Mouse (Mus musculus): ENCODE measurements around the gene Ldhb. TPM values are rescaled to one million over a fixed set of nuclear protein-coding genes. Genes with fewer than 3 reads are reported as not detected.
"Not testable (repeated sequence)": the region's sequence is repeated elsewhere in the genome, so short reads cannot be mapped to it uniquely, and the experiment has no call there.

Ldhb gene
- polyA plus RNA-seq, 1 experiment = 17.0 TPM

DNA sequence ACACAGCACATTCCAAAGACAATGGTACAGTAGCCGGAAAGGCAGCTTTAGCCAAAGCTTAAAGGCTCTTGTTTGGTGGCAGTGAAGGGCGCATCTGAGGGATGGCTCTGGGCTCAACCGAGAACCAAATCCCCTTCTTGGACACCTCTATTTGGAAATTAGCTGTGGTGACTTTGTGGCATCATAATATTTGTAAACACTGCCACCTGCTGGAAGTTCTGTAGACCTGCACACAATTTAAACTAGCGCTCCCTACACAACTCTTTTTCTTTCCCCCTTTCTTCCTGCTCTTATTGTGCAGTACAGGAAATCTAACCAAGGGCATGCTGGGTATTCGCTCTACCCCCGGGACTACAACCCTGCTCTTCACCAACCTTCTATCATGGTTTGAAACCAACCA lies 11.4 kb upstream of the Ldhb start:
- peak; percentile 16; the same call in 1 of the 2 replicates for TF ChIP-seq CTCF (IDR thresholded peaks at IDR 0.05; ENCODE audit: low read depth, low read length)
- TF ChIP-seq POLR2A (IDR thresholded peaks at IDR 0.05; ENCODE audit: borderline replicate concordance, low read depth, low read length) = no peak
- Histone ChIP-seq H3K4me1 (ENCODE audit: control insufficient read depth, insufficient read depth, low read length) (no peaks in the 10 kb centered on the region), H3K4me3 (ENCODE audit: insufficient read depth, low read length) (no peak overlapping the region), H3K27ac (ENCODE audit: insufficient read depth, low read depth, low read length) (no peak overlapping the region)

DNA sequence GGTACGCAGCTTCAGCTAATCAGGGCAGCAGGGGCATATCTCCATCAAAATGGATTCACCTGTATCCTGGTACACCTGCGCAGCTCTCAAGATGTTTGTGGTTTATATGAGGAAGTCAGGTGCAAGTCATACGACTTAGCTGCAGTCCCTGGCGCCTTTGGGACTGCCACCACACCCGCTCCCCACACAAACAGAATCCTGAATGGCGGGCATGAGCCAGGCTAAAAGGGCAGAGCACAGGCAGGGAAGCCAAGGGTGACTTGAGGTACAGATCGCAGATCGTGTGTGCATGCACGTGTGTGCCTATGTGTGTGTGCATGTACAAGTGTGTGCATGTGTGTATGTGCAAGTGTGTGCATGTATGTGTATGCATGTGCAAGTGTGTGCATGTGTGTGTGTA lies 7.6 kb upstream of the Ldhb start:
- not testable (repeated sequence) for H3K27ac ChIP-seq (ENCODE audit: insufficient read depth, low read depth, low read length); H3K4me1 ChIP-seq (ENCODE audit: control insufficient read depth, insufficient read depth, low read length); H3K4me3 ChIP-seq (ENCODE audit: insufficient read depth, low read length)

DNA sequence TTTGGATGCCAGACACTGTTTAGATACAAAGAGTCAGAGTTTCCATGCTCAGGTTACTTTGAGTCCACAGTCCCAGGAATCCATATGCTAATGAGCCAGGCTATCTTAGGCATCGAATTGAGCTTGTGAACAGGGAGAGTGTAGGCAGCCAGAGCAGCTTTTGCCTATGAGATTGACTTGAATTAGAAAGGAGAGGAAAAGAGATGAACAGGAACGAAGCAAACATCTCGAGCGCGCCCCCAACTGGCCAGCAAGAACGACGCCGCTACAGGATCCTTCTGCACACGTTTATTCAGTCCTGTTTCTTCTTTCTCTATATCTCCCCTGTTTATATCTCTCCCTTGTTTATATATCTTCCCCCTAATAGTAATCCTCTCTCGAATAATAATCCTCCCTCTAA lies 7.2 kb upstream of the Ldhb start:
- H3K4me1 ChIP-seq (ENCODE audit: control insufficient read depth, insufficient read depth, low read length) = no peaks in the 10 kb centered on the region
- TF ChIP-seq CTCF (IDR thresholded peaks at IDR 0.05; ENCODE audit: low read depth, low read length) (no peak), POLR2A (IDR thresholded peaks at IDR 0.05; ENCODE audit: borderline replicate concordance, low read depth, low read length) (no peak)
- H3K27ac ChIP-seq (ENCODE audit: insufficient read depth, low read depth, low read length) = no peak overlapping the region
- no peak overlapping the region for H3K4me3 ChIP-seq (ENCODE audit: insufficient read depth, low read length)

DNA sequence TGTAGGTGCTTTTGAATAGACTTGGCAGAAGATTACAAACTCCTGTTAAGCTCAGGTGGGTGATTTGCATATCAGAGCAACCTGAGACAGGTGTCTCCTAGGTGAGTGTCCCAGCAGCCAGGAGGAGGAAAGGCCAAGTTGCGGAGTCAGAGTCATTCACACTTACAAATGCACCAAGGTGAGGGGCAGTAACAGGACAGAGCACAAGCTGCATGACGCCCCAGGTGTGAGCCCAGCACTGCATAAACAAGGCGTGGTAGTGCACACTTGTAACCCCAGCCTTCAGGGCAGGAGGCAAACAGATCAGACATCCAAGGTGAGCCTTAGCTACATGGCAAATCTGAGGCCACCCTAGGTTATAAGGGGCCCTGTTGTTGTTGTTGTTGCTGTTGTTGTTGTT lies 5.1 kb upstream of the Ldhb start:
- Histone ChIP-seq H3K4me3 (ENCODE audit: insufficient read depth, low read length) (no peak overlapping the region), H3K4me1 (ENCODE audit: control insufficient read depth, insufficient read depth, low read length) (peaks cover 4% of the 10 kb centered on the region; the same call in 1 of the 2 replicates), H3K27ac (ENCODE audit: insufficient read depth, low read depth, low read length) (no peak overlapping the region)
- TF ChIP-seq POLR2A (IDR thresholded peaks at IDR 0.05; ENCODE audit: borderline replicate concordance, low read depth, low read length) (no peak), CTCF (IDR thresholded peaks at IDR 0.05; ENCODE audit: low read depth, low read length) (no peak)

DNA sequence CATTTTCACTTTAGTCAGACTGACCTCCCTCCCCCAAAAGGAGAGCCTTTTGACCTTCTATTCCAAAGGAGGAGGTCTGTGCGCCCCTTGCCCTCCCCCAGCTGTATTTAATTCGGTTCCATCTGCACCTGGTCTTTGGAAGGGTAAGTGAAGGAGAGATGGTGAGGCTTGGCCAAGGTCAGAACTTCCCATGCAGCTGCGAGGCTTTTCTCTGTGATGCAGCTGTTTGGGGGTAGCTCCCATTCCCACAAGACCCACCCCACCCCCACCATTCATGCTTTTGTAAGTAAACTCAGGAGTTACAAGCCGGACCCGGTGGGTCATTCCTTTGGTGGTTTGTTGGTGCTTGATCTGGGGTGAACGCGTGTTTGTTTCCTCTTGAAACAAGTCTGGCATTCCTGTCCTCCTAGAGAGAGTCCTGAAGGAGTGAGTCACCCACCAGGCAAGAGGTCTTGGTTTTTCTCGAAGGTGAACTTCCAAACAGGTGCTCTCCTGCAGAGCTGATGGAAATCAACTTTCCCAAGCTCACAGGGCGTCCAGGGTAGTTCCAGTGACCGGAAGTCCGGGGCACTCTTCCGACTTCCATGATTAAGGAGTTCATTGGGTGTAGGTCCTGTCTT lies 3.9 kb upstream of the Ldhb start:
- Histone ChIP-seq H3K4me3 (ENCODE audit: insufficient read depth, low read length) (no peak overlapping the region), H3K27ac (ENCODE audit: insufficient read depth, low read depth, low read length) (no peak overlapping the region), H3K4me1 (ENCODE audit: control insufficient read depth, insufficient read depth, low read length) (peaks cover 4% of the 10 kb centered on the region; the same call in 1 of the 2 replicates)

DNA sequence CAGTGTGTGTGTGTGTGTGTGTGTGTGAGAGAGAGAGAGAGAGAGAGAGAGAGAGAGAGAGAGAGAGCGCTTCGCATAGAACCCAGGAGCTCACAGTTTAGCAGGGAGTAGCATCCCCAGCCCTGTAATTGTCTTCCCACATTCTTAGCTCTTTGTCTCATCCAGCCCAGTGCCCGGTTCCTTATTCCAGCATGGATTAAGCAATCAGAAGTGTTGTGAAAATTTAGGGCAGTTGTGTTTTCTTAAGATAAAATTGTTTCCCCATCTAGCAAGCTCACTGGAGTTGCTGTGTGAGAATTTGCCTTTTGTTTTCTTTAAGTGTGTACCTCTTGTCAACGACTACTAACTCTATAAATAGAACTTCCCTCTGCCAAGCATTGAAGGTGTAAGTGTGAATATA lies 906 bp upstream of the Ldhb start:
- Histone ChIP-seq H3K4me1 (ENCODE audit: control insufficient read depth, insufficient read depth, low read length) (peaks cover 4% of the 10 kb centered on the region; the same call in 1 of the 2 replicates), H3K4me3 (ENCODE audit: insufficient read depth, low read length) (no peak overlapping the region), H3K27ac (ENCODE audit: insufficient read depth, low read depth, low read length) (no peak overlapping the region)
- TF ChIP-seq CTCF (IDR thresholded peaks at IDR 0.05; ENCODE audit: low read depth, low read length) = no peak
- no peak for TF ChIP-seq POLR2A (IDR thresholded peaks at IDR 0.05; ENCODE audit: borderline replicate concordance, low read depth, low read length)

More for the DNA sequence above, 3.9 kb upstream of the Ldhb start:
- TF ChIP-seq CTCF (IDR thresholded peaks at IDR 0.05; ENCODE audit: low read depth, low read length) (no peak), POLR2A (IDR thresholded peaks at IDR 0.05; ENCODE audit: borderline replicate concordance, low read depth, low read length) (no peak)

DNA sequence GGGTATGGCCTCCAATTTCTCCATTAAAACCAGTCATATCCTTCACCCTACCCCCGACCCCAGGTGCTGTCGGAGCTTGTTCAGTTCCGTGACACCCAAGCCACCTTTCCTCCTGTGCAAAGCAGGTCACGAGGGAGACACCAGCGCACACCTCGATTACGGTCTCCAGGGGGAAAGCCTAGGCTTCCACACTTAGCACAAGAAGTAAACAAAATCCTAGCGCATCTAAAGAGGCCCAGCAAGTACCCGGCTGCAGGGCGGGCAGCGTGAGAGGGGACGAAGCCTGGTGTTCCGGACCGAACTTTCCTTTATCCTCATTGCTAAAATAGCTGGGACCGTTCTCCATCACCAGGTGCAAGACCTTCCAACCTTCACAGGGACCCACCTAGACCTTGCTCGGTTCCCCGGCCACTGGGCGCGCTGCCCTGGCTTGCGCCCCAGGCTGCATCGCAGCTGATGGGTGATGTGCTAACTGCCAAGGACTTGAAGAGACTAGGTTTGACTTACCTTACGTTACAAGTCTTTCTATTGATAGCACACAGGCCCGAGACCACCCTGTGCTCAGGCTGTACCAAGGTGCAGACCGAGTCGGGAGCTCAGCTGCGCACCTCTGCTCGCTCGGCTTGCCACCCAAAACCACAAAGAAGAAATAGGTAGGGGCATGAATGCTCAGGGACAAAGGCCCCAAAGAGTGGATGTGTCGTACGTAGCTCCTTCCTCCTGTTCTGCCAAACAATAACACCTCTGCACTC lies 548 bp downstream of the Ldhb start:
- H3K4me1 ChIP-seq (ENCODE audit: control insufficient read depth, insufficient read depth, low read length) = peaks cover 4% of the 10 kb centered on the region; the same call in 1 of the 2 replicates
- H3K4me3 ChIP-seq (ENCODE audit: insufficient read depth, low read length) = peak overlapping the region; percentile 7; the same call in 1 of the 2 replicates
- TF ChIP-seq POLR2A (IDR thresholded peaks at IDR 0.05; ENCODE audit: borderline replicate concordance, low read depth, low read length) (no peak), CTCF (IDR thresholded peaks at IDR 0.05; ENCODE audit: low read depth, low read length) (no peak)
- H3K27ac ChIP-seq (ENCODE audit: insufficient read depth, low read depth, low read length) = no peak overlapping the region

DNA sequence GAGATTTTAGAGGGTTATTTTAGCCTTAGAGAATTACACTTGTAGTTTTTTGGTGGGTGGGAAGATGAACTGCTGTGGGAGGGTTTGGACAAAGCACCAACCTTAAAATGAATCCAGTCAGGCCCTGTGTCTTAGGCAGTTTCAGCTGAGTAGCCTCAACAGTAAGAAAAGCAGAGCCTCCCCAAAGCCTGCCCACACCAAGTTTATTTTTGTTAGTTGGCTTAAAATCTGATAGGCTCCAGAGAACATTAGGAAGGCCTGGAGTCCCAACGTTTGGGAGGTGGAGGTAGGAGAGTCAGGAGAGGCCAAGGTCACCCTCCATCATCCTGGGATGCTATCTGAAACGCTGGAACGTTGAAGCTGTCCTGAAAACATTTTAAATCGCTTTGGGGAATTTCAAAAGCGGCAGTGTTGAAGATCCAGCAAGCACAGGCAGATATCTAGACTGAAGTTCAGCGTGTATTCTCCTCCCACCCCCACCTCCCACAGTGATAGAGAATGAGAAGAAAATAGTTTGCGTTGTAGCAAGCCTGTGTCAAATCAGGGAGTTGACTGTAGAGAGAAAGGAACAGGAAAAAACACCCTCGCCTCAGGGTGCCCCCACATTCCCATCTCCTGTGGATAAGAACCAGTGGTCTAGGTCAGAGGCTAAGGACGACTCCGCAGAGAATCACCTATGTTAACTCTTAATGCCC lies 1.3 kb downstream of the Ldhb start:
- H3K27ac ChIP-seq (ENCODE audit: insufficient read depth, low read depth, low read length) = no peak overlapping the region
- TF ChIP-seq CTCF (IDR thresholded peaks at IDR 0.05; ENCODE audit: low read depth, low read length) (no peak), POLR2A (IDR thresholded peaks at IDR 0.05; ENCODE audit: borderline replicate concordance, low read depth, low read length) (no peak)
- H3K4me3 ChIP-seq (ENCODE audit: insufficient read depth, low read length) = no peak overlapping the region
- peaks cover 4% of the 10 kb centered on the region; the same call in 1 of the 2 replicates for H3K4me1 ChIP-seq (ENCODE audit: control insufficient read depth, insufficient read depth, low read length)

DNA sequence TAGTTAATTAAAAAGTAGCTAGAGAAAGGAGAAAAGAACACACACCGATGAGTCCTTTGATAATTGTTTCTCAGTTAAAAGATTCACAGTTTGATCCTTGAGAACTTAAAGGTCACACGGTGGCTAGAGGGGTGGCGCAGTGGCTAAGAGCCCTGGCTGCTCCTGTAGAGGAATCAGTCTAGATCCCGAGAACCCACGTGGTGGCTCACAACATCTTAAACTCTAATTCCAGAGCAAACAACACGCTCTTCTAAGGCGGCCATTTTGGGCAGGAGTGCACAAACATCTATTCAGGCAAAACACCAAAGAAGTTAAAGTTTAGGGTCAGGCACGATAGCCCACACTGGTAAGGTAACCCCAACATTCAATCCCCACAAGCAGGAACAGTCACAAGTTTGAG lies 4.2 kb downstream of the Ldhb start:
- peaks cover 4% of the 10 kb centered on the region; the same call in 1 of the 2 replicates for H3K4me1 ChIP-seq (ENCODE audit: control insufficient read depth, insufficient read depth, low read length)
- H3K27ac ChIP-seq (ENCODE audit: insufficient read depth, low read depth, low read length) = no peak overlapping the region
- no peak overlapping the region for H3K4me3 ChIP-seq (ENCODE audit: insufficient read depth, low read length)
- TF ChIP-seq POLR2A (IDR thresholded peaks at IDR 0.05; ENCODE audit: borderline replicate concordance, low read depth, low read length) (no peak), CTCF (IDR thresholded peaks at IDR 0.05; ENCODE audit: low read depth, low read length) (no peak)

Measured in bone marrow macrophage, adult 2 months (primary cell).